Mouse (Mus musculus) CD8-positive naive resting alpha-beta T cell, adult 2 months (primary cell): ENCODE data around the gene Itih5.

Experiments used
- DNase-seq, 2 experiments: peaks; one replicate each; pipeline ENCODE4 v3.0.0; 2022; ENCODE audit warnings: low read depth in 2 of 2, low spot score in 2 of 2

Itih5 gene

GRCm38 (mm10) chr2:10260109-10260508 lies 106.7 kb downstream of the Itih5 start:
- DNase-seq: no peak

GRCm38 (mm10) chr2:10261337-10261736 lies 108.0 kb downstream of the Itih5 start:
- no peak for DNase-seq

GRCm38 (mm10) chr2:10262722-10263121 lies 109.4 kb downstream of the Itih5 start:
- DNase-seq: no peak

GRCm38 (mm10) chr2:10263909-10264489 lies 110.6 kb downstream of the Itih5 start:
- DNase-seq: no peak

- DNase-seq: no peak
These were observed 112.5 kb downstream of the Itih5 start for GRCm38 (mm10) chr2:10265881-10266280.

GRCm38 (mm10) chr2:10272604-10273115 lies 119.3 kb downstream of the Itih5 start:
- DNase-seq: no peak

- DNase-seq: no peak
These were observed 120.2 kb downstream of the Itih5 start for GRCm38 (mm10) chr2:10273541-10274050.

- no peak for DNase-seq
These were observed 122.8 kb downstream of the Itih5 start for GRCm38 (mm10) chr2:10276194-10276593.

- DNase-seq: no peak
These were observed 130.3 kb downstream of the Itih5 start for GRCm38 (mm10) chr2:10283686-10284085.

- DNase-seq: no peak
These were observed 131.4 kb downstream of the Itih5 start for GRCm38 (mm10) chr2:10284636-10285270.

- no peak for DNase-seq
These were observed 132.6 kb downstream of the Itih5 start for GRCm38 (mm10) chr2:10285975-10286374.

- peak; percentile 54 to 56 for DNase-seq
These were observed 134.9 kb downstream of the Itih5 start for GRCm38 (mm10) chr2:10288142-10288831.

- DNase-seq: no peak
These were observed 135.5 kb downstream of the Itih5 start for GRCm38 (mm10) chr2:10288881-10289280.

- no peak for DNase-seq
These were observed 136.7 kb downstream of the Itih5 start for GRCm38 (mm10) chr2:10290115-10290514.

- DNase-seq: no peak
These were observed 140.3 kb downstream of the Itih5 start for GRCm38 (mm10) chr2:10293556-10294206.

- DNase-seq: no peak
These were observed 142.5 kb downstream of the Itih5 start for GRCm38 (mm10) chr2:10295908-10296307.

GRCm38 (mm10) chr2:10300244-10300643 lies 146.9 kb downstream of the Itih5 start:
- DNase-seq: no peak

GRCm38 (mm10) chr2:10300771-10301170 lies 147.4 kb downstream of the Itih5 start:
- DNase-seq: no peak

GRCm38 (mm10) chr2:10301391-10301790 lies 148.0 kb downstream of the Itih5 start:
- DNase-seq: no peak

- no peak for DNase-seq
These were observed 148.6 kb downstream of the Itih5 start for GRCm38 (mm10) chr2:10301997-10302396.

- no peak for DNase-seq
These were observed 151.5 kb downstream of the Itih5 start for GRCm38 (mm10) chr2:10304911-10305310.
